Mouse (Mus musculus) midbrain, embryonic 14.5 days (tissue): ENCODE data around the gene Ubr3. TPM values are rescaled to one million over a fixed set of nuclear protein-coding genes. Genes with fewer than 3 reads are reported as not detected.
A peak's percentile ranks its signal among the peaks of the same experiment; 100 is the strongest.

ENCODE experiments used
- ATAC-seq: fragments of 200-750 bp; cut with Nextera tagmentation; 2 replicates; pipeline ENCODE4 v1.8.0; 2017; ENCODE audit warnings: moderate number of reproducible peaks, moderate library complexity; ENCODE audit not compliant: low FRiP score, low TSS enrichment
- DNase-seq: peaks from one replicate; pipeline ENCODE4 v3.0.0-alpha.2; 2015
- H3K27ac ChIP-seq: fragments of 300-500 bp; sonication (generic); replicated peaks from 2 replicates; pipeline ENCODE4 v1.5.1; 2014; ENCODE audit warnings: mild to moderate bottlenecking, low read depth, low read length, moderate library complexity
- H3K27me3 ChIP-seq: fragments of 300-500 bp; sonication (generic); 2 replicates; pipeline ENCODE4 v1.6.1; 2014; ENCODE audit warnings: low read length, control low read depth, mixed read lengths; ENCODE audit not compliant: control insufficient read depth, insufficient read depth
- H3K36me3 ChIP-seq: fragments of 300-500 bp; sonication (generic); 2 replicates; pipeline ENCODE4 v1.6.1; 2014; ENCODE audit warnings: low read length, control low read depth; ENCODE audit not compliant: control insufficient read depth, insufficient read depth
- H3K4me1 ChIP-seq: fragments of 300-500 bp; sonication (generic); 2 replicates; pipeline ENCODE4 v1.6.1; 2014; ENCODE audit warnings: mild to moderate bottlenecking, antibody characterized with exemption, low read length, control low read depth; ENCODE audit not compliant: control insufficient read depth, insufficient read depth
- H3K4me2 ChIP-seq: fragments of 300-500 bp; sonication (generic); 2 replicates; pipeline ENCODE4 v1.6.1; 2014; ENCODE audit warnings: mild to moderate bottlenecking, low read length, moderate library complexity
- H3K4me3 ChIP-seq: fragments of 300-500 bp; sonication (generic); replicated peaks from 2 replicates; pipeline ENCODE4 v1.5.1; 2014; ENCODE audit warnings: low read depth, low read length
- H3K9ac ChIP-seq: fragments of 300-500 bp; sonication (generic); replicated peaks from 2 replicates; pipeline ENCODE4 v1.6.1; 2014; ENCODE audit warnings: mild to moderate bottlenecking, low read length, moderate library complexity
- H3K9me3 ChIP-seq: fragments of 300-500 bp; sonication (generic); 2 replicates; pipeline ENCODE4 v1.6.1; 2016; ENCODE audit warnings: low read length, control low read depth, mixed read lengths; ENCODE audit not compliant: control insufficient read depth
- WGBS: fragments of 180-500 bp; shearing (Covaris S2); extraction: QIAGEN DNeasy Blood & Tissue Kit; methylation state at CpG from one replicate; pipeline ENCODE4 v1.1.7; 2014; 5-methylcytosine and 5-hydroxymethylcytosine counted together
- polyA plus RNA-seq: library from polyadenylated mRNA; unstranded; fragments of >200 nt; fragmentation: Nextera tagmentation; extraction: Ambion mirVana; gene quantifications from 2 replicates; pipeline ENCODE4 v1.2.1, GENCODE M21; 2014

Gene Ubr3
- polyA plus RNA-seq, 1 experiment from 2014 or later: 26.9 TPM

GRCm38 (mm10) chr2:69936331-69936730 lies 39.3 kb downstream of the Ubr3 start:
- DNase-seq (no peak), ATAC-seq (no peak)
- 95% methylated on average over 5 of the region's 5 CpGs for WGBS

DNA sequence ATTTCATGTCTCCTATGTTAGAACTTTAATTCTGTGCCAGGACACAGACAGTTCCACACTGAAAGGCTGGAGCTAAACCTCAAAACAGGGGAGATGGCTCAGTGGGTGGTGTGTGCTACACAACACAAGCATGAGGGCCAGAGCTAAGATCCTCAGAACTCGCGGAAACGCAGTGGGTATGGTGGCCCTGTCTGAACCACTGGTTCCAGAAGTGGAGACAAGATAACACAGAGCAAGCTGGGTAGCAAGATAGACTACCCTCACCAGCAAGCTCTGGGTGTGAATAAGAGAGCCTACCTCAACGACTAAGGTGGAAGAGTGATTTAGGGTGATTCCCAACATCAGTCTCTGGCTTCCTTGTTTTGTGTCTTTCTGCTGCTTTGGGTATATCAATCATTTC lies 42.2 kb downstream of the Ubr3 start:
- ATAC-seq: no peak
- no peak for DNase-seq
- peaks cover 32% of the 10 kb centered on the region for H3K36me3 ChIP-seq

More at GRCm38 (mm10) chr2:69936331-69936730, 39.3 kb downstream of the Ubr3 start:
- no peaks in the 10 kb centered on the region for H3K27me3 ChIP-seq
- H3K4me2 ChIP-seq: no peak overlapping the region
- no peaks in the 10 kb centered on the region for H3K9me3 ChIP-seq
- H3K27ac ChIP-seq: no peak overlapping the region
- H3K36me3 ChIP-seq: peaks cover 32% of the 10 kb centered on the region
- no peaks in the 10 kb centered on the region for H3K4me1 ChIP-seq
- H3K4me3 ChIP-seq: no peak overlapping the region
- H3K9ac ChIP-seq: no peak overlapping the region

GRCm38 (mm10) chr2:69939649-69940048 lies 42.6 kb downstream of the Ubr3 start:
- H3K27me3 ChIP-seq: no peaks in the 10 kb centered on the region
- ATAC-seq (no peak), DNase-seq (no peak)
- no peak overlapping the region for H3K4me2 ChIP-seq
- H3K4me3 ChIP-seq: no peak overlapping the region
- H3K9me3 ChIP-seq: no peaks in the 10 kb centered on the region
- peaks cover 28% of the 10 kb centered on the region for H3K36me3 ChIP-seq
- no peak overlapping the region for H3K9ac ChIP-seq
- no peak overlapping the region for H3K27ac ChIP-seq
- H3K4me1 ChIP-seq: no peaks in the 10 kb centered on the region
- 94% methylated on average over 5 of the region's 5 CpGs for WGBS

More for the DNA sequence above, 42.2 kb downstream of the Ubr3 start:
- H3K9me3 ChIP-seq: no peaks in the 10 kb centered on the region
- 92% methylated on average over 4 of the region's 4 CpGs for WGBS
- no peak overlapping the region for H3K27ac ChIP-seq
- H3K27me3 ChIP-seq: no peaks in the 10 kb centered on the region
- H3K9ac ChIP-seq: no peak overlapping the region
- no peak overlapping the region for H3K4me2 ChIP-seq
- H3K4me3 ChIP-seq: no peak overlapping the region
- H3K4me1 ChIP-seq: no peaks in the 10 kb centered on the region

DNA sequence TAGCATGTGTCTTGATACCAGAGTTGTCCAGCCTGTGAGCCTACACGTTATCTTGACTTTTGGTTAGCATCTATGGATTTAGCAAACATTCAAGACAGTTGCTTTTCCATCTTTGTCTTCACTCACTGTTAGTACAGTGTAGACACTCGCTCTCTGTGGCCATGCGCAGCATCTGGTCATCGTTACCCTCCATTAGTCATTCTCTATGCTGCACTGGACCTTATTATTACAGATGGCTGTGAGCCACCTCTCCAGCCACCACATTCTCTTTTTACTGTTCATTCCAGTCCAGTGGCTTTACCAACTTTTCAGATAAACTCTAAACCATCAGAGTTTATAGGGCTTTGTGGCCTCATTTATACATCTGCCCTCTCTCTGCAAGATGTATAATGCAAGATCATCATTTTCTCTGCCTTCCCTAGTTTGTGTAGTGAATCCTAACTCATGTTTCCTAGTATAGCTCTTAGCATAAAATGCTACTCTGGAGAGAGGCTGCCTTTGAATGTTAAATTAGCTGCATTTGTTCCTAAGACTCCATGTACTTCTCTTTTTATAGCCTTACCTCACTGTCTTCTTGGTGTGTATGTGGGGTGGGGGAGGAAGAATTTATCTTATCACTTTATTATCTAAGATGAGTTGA lies 44.5 kb downstream of the Ubr3 start:
- Histone ChIP-seq H3K4me3 (no peak overlapping the region), H3K27me3 (no peaks in the 10 kb centered on the region), H3K4me2 (no peak overlapping the region), H3K9ac (no peak overlapping the region), H3K36me3 (peaks cover 28% of the 10 kb centered on the region), H3K9me3 (no peaks in the 10 kb centered on the region), H3K4me1 (no peaks in the 10 kb centered on the region), H3K27ac (0 out of 2 replicates have a peak overlapping the region, but pooled peaks have one; percentile 13)
- ATAC-seq: no peak
- WGBS: 91% methylated on average over 4 of the region's 4 CpGs
- DNase-seq: no peak

DNA sequence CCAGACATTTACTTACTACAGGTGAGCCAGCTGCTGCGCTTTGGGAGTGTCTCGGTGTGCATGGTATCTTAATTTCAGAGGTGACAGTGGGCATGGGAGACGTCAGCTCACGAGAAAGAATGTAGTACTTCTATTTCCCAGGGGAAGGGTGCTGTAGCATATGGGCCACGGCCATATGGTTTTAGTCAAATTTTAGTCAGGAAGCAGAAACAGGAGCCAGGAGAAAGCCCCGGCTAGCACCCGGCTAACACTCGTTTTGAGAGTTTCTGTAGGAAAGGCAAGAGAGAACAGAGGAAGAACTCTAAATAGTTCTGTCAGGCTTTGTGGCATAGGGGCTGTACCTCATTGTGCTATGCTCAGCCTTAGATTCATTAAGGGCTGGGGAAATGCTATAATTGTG lies 55.8 kb downstream of the Ubr3 start:
- Histone ChIP-seq H3K9ac (no peak overlapping the region), H3K27ac (no peak overlapping the region), H3K4me2 (no peak overlapping the region), H3K9me3 (no peaks in the 10 kb centered on the region), H3K4me3 (no peak overlapping the region), H3K36me3 (peaks cover 46% of the 10 kb centered on the region), H3K27me3 (no peaks in the 10 kb centered on the region), H3K4me1 (no peaks in the 10 kb centered on the region)
- DNase-seq: no peak
- no peak for ATAC-seq
- 86% methylated on average over 8 of the region's 8 CpGs for WGBS

DNA sequence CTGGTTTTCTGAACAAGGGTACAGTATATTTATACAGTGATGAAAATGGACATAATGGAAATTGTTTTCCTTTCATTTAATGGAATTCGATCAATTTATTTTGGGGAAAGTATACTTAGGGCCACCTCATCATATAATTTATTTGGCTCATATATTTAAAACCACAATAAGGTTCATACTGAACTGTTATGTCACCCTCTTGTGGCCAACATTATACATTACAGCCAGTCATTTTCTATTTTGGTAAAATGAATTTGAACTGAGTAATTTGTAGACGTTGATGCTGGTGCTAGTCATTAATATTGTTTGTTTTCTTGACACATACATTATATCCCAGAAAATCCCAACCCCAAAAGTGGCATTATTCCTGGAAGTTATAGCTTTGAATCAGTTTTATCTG lies 58.6 kb downstream of the Ubr3 start:
- Histone ChIP-seq H3K4me3 (no peak overlapping the region), H3K27ac (no peak overlapping the region), H3K9ac (no peak overlapping the region), H3K4me2 (no peak overlapping the region), H3K9me3 (no peaks in the 10 kb centered on the region), H3K36me3 (peaks cover 35% of the 10 kb centered on the region), H3K27me3 (no peaks in the 10 kb centered on the region), H3K4me1 (no peaks in the 10 kb centered on the region)
- WGBS: 50% methylated on average over 2 of the region's 2 CpGs
- DNase-seq (peak; percentile 74), ATAC-seq (no peak)

DNA sequence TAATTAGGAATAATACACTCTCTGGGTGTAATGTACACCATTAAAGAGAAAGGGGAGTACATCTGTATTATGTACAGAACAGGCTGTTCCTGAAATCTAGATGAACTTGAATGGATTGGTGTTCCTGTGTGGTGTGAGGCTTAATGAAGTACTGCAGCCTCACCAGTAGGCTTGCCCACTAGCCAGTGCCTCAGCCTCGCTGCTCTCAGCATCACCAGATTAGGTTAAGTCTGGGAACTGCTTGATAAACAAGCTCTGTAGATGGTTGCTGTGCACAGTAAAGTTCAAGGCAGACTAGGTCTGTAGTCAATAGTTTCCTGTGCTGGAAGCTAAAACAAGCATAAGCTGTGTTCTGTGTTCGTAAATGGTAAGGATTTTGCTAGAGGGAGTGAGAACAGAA lies 60.6 kb downstream of the Ubr3 start:
- H3K4me1 ChIP-seq: no peaks in the 10 kb centered on the region
- WGBS: 92% methylated on average over 2 of the region's 2 CpGs
- no peak overlapping the region for H3K4me2 ChIP-seq
- no peak overlapping the region for H3K27ac ChIP-seq
- no peak for DNase-seq
- no peak for ATAC-seq
- H3K9ac ChIP-seq: no peak overlapping the region
- H3K36me3 ChIP-seq: peaks cover 45% of the 10 kb centered on the region
- no peak overlapping the region for H3K4me3 ChIP-seq
- H3K9me3 ChIP-seq: no peaks in the 10 kb centered on the region
- H3K27me3 ChIP-seq: no peaks in the 10 kb centered on the region

DNA sequence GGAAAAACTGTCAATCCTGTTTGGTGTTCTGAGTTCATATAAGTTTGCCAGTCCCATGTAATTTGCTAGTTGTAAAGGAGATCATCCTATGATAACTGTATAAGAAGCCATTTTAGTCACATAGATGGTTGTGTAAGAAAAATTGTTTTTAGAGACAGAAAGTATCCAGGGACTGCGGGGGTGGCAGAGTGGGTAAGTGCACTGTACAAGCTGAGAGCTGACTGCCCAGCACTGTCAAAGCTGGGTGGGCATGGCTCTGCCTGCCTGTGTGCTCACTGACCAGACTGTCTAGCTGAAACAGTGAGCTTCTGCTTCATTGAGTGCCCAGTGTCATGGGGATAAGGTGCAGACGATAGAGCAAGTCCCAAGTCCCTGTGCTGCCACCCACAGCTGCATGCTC lies 77.8 kb downstream of the Ubr3 start:
- Histone ChIP-seq H3K4me1 (no peaks in the 10 kb centered on the region), H3K9ac (no peak overlapping the region), H3K27ac (no peak overlapping the region), H3K4me3 (no peak overlapping the region), H3K4me2 (no peak overlapping the region), H3K9me3 (no peaks in the 10 kb centered on the region), H3K27me3 (no peaks in the 10 kb centered on the region), H3K36me3 (peaks cover 44% of the 10 kb centered on the region)
- no peak for ATAC-seq
- DNase-seq: no peak
- WGBS: 92% methylated on average over 2 of the region's 2 CpGs

DNA sequence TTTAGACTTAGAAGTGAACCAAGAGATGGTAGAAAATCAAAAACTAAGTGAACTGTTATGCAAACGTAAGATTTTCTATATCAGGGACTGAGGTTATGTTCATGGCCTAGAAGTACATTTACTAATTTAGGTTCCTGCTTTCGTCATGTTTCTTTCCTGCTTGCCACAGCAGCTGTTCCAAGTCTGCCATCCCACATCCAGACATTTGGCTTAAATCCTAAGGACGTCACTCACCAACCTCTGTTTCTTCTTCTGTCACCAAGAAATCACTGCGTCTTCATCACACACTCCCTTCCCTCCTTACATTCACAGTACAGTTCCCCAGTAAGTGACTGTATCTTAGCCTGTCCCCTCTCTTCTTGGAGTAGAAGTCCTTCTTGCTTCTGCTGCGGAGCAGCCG lies 92.2 kb downstream of the Ubr3 start:
- Histone ChIP-seq H3K27ac (no peak overlapping the region), H3K9ac (no peak overlapping the region), H3K4me2 (no peak overlapping the region), H3K36me3 (peaks cover 50% of the 10 kb centered on the region), H3K4me1 (no peaks in the 10 kb centered on the region), H3K4me3 (no peak overlapping the region), H3K9me3 (no peaks in the 10 kb centered on the region), H3K27me3 (no peaks in the 10 kb centered on the region)
- WGBS: 94% methylated on average over 6 of the region's 6 CpGs
- ATAC-seq: no peak
- no peak for DNase-seq
